Mouse (Mus musculus): ENCODE measurements around the gene Pdzd11.

- TF ChIP-seq TCF12 (IDR thresholded peaks at IDR 0.05; ENCODE audit: low read depth, low read length) (no peak), CTCF (IDR thresholded peaks at IDR 0.05 in 2 of 3, conservative IDR thresholded peaks at IDR 0.05 in 1 of 3; ENCODE audit: control insufficient read depth in 1 of 3, insufficient read depth in 1 of 3, low read depth in 2 of 3, low read length in 3 of 3, poor library complexity in 1 of 3, severe bottlenecking in 1 of 3) (peak in 2 of 3 experiments; percentile 4 to 47; a peak in 2 of 6 replicates), TAL1 (IDR thresholded peaks at IDR 0.05; ENCODE audit: low read length) (no peak), JUND (IDR thresholded peaks at IDR 0.05; ENCODE audit: low read depth, low read length) (no peak), MXI1 (IDR thresholded peaks at IDR 0.05; ENCODE audit: low read depth, low read length) (no peak), POLR2A (IDR thresholded peaks at IDR 0.05; ENCODE audit: control insufficient read depth in 1 of 2, insufficient read depth in 1 of 2, low read depth in 1 of 2, low read length in 2 of 2, poor library complexity in 1 of 2) (no peak), MYC (IDR thresholded peaks at IDR 0.05; ENCODE audit: low read depth, low read length) (no peak), MAFK (IDR thresholded peaks at IDR 0.05; ENCODE audit: borderline replicate concordance, low read depth, low read length) (no peak), GATA1 (IDR thresholded peaks at IDR 0.05; ENCODE audit: low read depth, low read length) (no peak), MAZ (IDR thresholded peaks at IDR 0.05; ENCODE audit: low read depth, low read length) (no peak), USF1 (IDR thresholded peaks at IDR 0.05; ENCODE audit: low read depth, low read length) (no peak)
Measured at GRCm38 (mm10) chrX:100652848-100653247, 26.5 kb upstream of the Pdzd11 start.
